Mouse (Mus musculus): ENCODE measurements around the gene Tmc3. TPM values are rescaled to one million over a fixed set of nuclear protein-coding genes. Genes with fewer than 3 reads are reported as not detected.

Tmc3 gene
- total and polyA plus RNA-seq, 3 experiments, result not detected

- Histone ChIP-seq H3K27ac (ENCODE audit: control insufficient read depth, low read depth, low read length) (no peak overlapping the region), H3K9me3 (replicated peaks; ENCODE audit: insufficient read depth, low read length) (no peaks in the 10 kb centered on the region), H3K4me3 (ENCODE audit: control insufficient read depth in 1 of 2, insufficient read depth in 1 of 2, low read depth in 2 of 2, low read length in 2 of 2) (no peak overlapping the region), H3K79me2 (ENCODE audit: control insufficient read depth, insufficient read depth, low read length, poor library complexity) (no peaks in the 10 kb centered on the region), H3K4me1 (ENCODE audit: control insufficient read depth in 1 of 2, insufficient read depth in 2 of 2, low read length in 2 of 2) (no peaks in the 10 kb centered on the region), H3K9ac (ENCODE audit: control insufficient read depth, low read depth, low read length, poor library complexity, severe bottlenecking) (no peak overlapping the region), H3K36me3 (ENCODE audit: control insufficient read depth in 1 of 2, insufficient read depth in 2 of 2, low read length in 2 of 2) (no peaks in the 10 kb centered on the region), H3K27me3 (ENCODE audit: control insufficient read depth in 1 of 2, insufficient read depth in 2 of 2, low read length in 2 of 2) (no peaks in the 10 kb centered on the region; a peak in 1 of 4 replicates)
- TF ChIP-seq GABPA (IDR thresholded peaks at IDR 0.05; ENCODE audit: low read depth, low read length) (no peak), E2F4 (IDR thresholded peaks at IDR 0.05; ENCODE audit: borderline replicate concordance, low read depth, low read length) (no peak)
- no peak for DNase-seq (ENCODE audit: low read depth, low spot score)
Measured at GRCm38 (mm10) chr7:83559495-83559894, 25.2 kb upstream of the Tmc3 start.

GRCm38 (mm10) chr7:83561849-83562248 is 22.9 kb upstream of the Tmc3 start:
- H3K27me3 ChIP-seq (ENCODE audit: control insufficient read depth in 1 of 2, insufficient read depth in 2 of 2, low read length in 2 of 2), result no peaks in the 10 kb centered on the region; a peak in 1 of 4 replicates
- H3K27ac ChIP-seq (ENCODE audit: control insufficient read depth, low read depth, low read length), result no peak overlapping the region
- no peak for TF ChIP-seq GABPA (IDR thresholded peaks at IDR 0.05; ENCODE audit: low read depth, low read length)
- no peak for TF ChIP-seq MXI1 (IDR thresholded peaks at IDR 0.05; ENCODE audit: low read depth, low read length)
- TF ChIP-seq CHD1 (IDR thresholded peaks at IDR 0.05; ENCODE audit: low read depth, low read length), result no peak
- TF ChIP-seq EP300 (IDR thresholded peaks at IDR 0.05; ENCODE audit: low read depth in 1 of 2, low read length in 2 of 2), result no peak
- TF ChIP-seq USF1 (IDR thresholded peaks at IDR 0.05; ENCODE audit: low read depth, low read length), result no peak
- TF ChIP-seq GATA1 (IDR thresholded peaks at IDR 0.05; ENCODE audit: low read depth, low read length), result no peak
- TF ChIP-seq TCF12 (IDR thresholded peaks at IDR 0.05; ENCODE audit: low read depth, low read length), result no peak
- TF ChIP-seq MAZ (IDR thresholded peaks at IDR 0.05; ENCODE audit: low read depth, low read length), result no peak
- TF ChIP-seq MAX (IDR thresholded peaks at IDR 0.05; ENCODE audit: low read length), result no peak
- TF ChIP-seq NRF1 (IDR thresholded peaks at IDR 0.05; ENCODE audit: insufficient read depth, low read depth, low read length, poor library complexity, severe bottlenecking), result no peak
- TF ChIP-seq E2F4 (IDR thresholded peaks at IDR 0.05; ENCODE audit: borderline replicate concordance, low read depth, low read length), result no peak
- no peak for TF ChIP-seq ZMIZ1 (IDR thresholded peaks at IDR 0.05; ENCODE audit: low read depth, low read length)
- TF ChIP-seq HCFC1 (IDR thresholded peaks at IDR 0.05; ENCODE audit: low read depth, low read length), result no peak
- no peak for TF ChIP-seq RCOR1 (IDR thresholded peaks at IDR 0.05; ENCODE audit: low read depth, low read length)
- TF ChIP-seq USF2 (IDR thresholded peaks at IDR 0.05; ENCODE audit: borderline replicate concordance in 1 of 2, insufficient read depth in 1 of 2, low read depth in 1 of 2, low read length in 2 of 2), result no peak
- no peak for TF ChIP-seq MYB (IDR thresholded peaks at IDR 0.05; ENCODE audit: low read depth, low read length)
- no peak for TF ChIP-seq TAL1 (IDR thresholded peaks at IDR 0.05; ENCODE audit: low read length)
- no peak for TF ChIP-seq MAFK (IDR thresholded peaks at IDR 0.05; ENCODE audit: borderline replicate concordance, low read depth, low read length)
- no peak for TF ChIP-seq ZNF384 (IDR thresholded peaks at IDR 0.05; ENCODE audit: low read depth, low read length)
- H3K4me1 ChIP-seq (ENCODE audit: control insufficient read depth in 1 of 2, insufficient read depth in 2 of 2, low read length in 2 of 2), result no peaks in the 10 kb centered on the region
- no peaks in the 10 kb centered on the region; a peak in 1 of 4 replicates for H3K36me3 ChIP-seq (ENCODE audit: control insufficient read depth in 1 of 2, insufficient read depth in 2 of 2, low read length in 2 of 2)
- no peaks in the 10 kb centered on the region for H3K9me3 ChIP-seq (replicated peaks; ENCODE audit: insufficient read depth, low read length)
- no peak overlapping the region for H3K4me3 ChIP-seq (ENCODE audit: control insufficient read depth in 1 of 2, insufficient read depth in 1 of 2, low read depth in 2 of 2, low read length in 2 of 2)
- DNase-seq (ENCODE audit: low read depth, low spot score), result no peak
- H3K79me2 ChIP-seq (ENCODE audit: control insufficient read depth, insufficient read depth, low read length, poor library complexity), result no peaks in the 10 kb centered on the region
- no peak overlapping the region for H3K9ac ChIP-seq (ENCODE audit: control insufficient read depth, low read depth, low read length, poor library complexity, severe bottlenecking)

Measured in MEL (cell line).